Mouse (Mus musculus) heart, embryonic 11.5 days (tissue): ENCODE data around the gene Rab7b. TPM values are rescaled to one million over a fixed set of nuclear protein-coding genes. Genes with fewer than 3 reads are reported as not detected.

Experiments
- ATAC-seq: fragments of 200-750 bp; cut with Nextera tagmentation; replicated peaks from 2 replicates; pipeline ENCODE4 v1.8.0; 2017; ENCODE audit warnings: moderate library complexity; ENCODE audit not compliant: insufficient number of reproducible peaks, low FRiP score, low TSS enrichment
- H3K27ac ChIP-seq: fragments of 300-500 bp; sonication (generic); 2 replicates; pipeline ENCODE4 v1.5.1; 2014; ENCODE audit warnings: mild to moderate bottlenecking, low read depth, low read length
- H3K27me3 ChIP-seq: fragments of 300-500 bp; sonication (generic); 2 replicates; pipeline ENCODE4 v1.6.1; 2014; ENCODE audit warnings: mild to moderate bottlenecking, low read length, mixed read lengths; ENCODE audit not compliant: control insufficient read depth, insufficient read depth
- H3K36me3 ChIP-seq: fragments of 300-500 bp; sonication (generic); 2 replicates; pipeline ENCODE4 v1.6.1; 2014; ENCODE audit warnings: mild to moderate bottlenecking, low read length, moderate library complexity, mixed read lengths; ENCODE audit not compliant: control insufficient read depth, insufficient read depth
- H3K4me1 ChIP-seq: fragments of 300-500 bp; sonication (generic); 2 replicates; pipeline ENCODE4 v1.6.1; 2014; ENCODE audit warnings: low read length; ENCODE audit not compliant: control insufficient read depth, insufficient read depth
- H3K4me2 ChIP-seq: fragments of 300-500 bp; sonication (generic); 2 replicates; pipeline ENCODE4 v1.6.1; 2014; ENCODE audit warnings: mild to moderate bottlenecking, moderate library complexity
- H3K4me3 ChIP-seq: fragments of 300-500 bp; sonication (generic); 2 replicates; pipeline ENCODE4 v1.5.1; 2014; ENCODE audit warnings: low read depth, low read length
- H3K9ac ChIP-seq: fragments of 300-500 bp; sonication (generic); 2 replicates; pipeline ENCODE4 v1.6.1; 2014; ENCODE audit warnings: mild to moderate bottlenecking, low read depth, low read length, moderate library complexity
- H3K9me3 ChIP-seq: fragments of 300-500 bp; sonication (generic); replicated peaks from 2 replicates; pipeline ENCODE4 v1.6.1; 2016; ENCODE audit warnings: low read length; ENCODE audit not compliant: control insufficient read depth
- WGBS: fragments of 180-500 bp; shearing (Covaris S2); extraction: QIAGEN DNeasy Blood & Tissue Kit; methylation state at CpG from one replicate; pipeline ENCODE4 v1.1.7; 2014; ENCODE audit not compliant: insufficient replicate concordance; 5-methylcytosine and 5-hydroxymethylcytosine counted together
- polyA plus RNA-seq: library from polyadenylated mRNA; unstranded; fragments of >200 nt; fragmentation: Nextera tagmentation; extraction: Ambion mirVana; gene quantifications from 2 replicates; pipeline ENCODE4 v1.2.1, GENCODE M21; 2014

Rab7b gene
- polyA plus RNA-seq, 1 experiment from 2014 or later = 1.4 TPM

GRCm38 (mm10) chr1:131734657-131735273 is 46.3 kb downstream of the Rab7b start:
- no peak for ATAC-seq
- 80% methylated on average over 6 of the region's 6 CpGs for WGBS
- no peak overlapping the region for H3K4me2 ChIP-seq

DNA sequence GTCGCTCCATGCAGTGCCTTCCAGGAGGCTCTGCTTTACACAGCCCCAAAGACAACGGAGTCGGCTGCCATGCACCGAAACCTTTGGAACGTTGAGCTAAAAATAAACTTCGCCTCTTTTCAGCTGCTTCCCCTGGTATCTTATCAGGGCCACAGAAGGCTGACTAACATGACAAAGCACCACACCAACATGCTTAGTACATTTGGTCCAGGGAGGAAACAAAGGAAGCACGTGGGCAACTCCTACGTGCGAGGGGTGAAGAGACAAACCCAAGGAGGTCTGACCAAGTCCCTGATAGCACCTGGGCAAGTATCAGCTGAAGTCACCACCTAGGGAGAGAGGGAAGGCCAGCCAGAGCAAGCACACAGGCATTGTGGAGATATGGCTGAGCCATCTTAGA is 48.0 kb downstream of the Rab7b start:
- no peak for ATAC-seq
- Histone ChIP-seq H3K4me3 (no peak overlapping the region), H3K9ac (0 out of 2 replicates have a peak overlapping the region, but pooled peaks have one; percentile 22), H3K36me3 (no peaks in the 10 kb centered on the region), H3K4me2 (peak overlapping the region; percentile 27), H3K27ac (peak overlapping the region; percentile 35; the same call in 1 of the 2 replicates), H3K27me3 (no peaks in the 10 kb centered on the region), H3K9me3 (no peaks in the 10 kb centered on the region), H3K4me1 (peaks cover 17% of the 10 kb centered on the region)
- 32% methylated on average over 9 of the region's 9 CpGs for WGBS

More at GRCm38 (mm10) chr1:131734657-131735273, 46.3 kb downstream of the Rab7b start:
- Histone ChIP-seq H3K27ac (no peak overlapping the region), H3K4me1 (peaks cover 17% of the 10 kb centered on the region), H3K9me3 (no peaks in the 10 kb centered on the region), H3K4me3 (no peak overlapping the region), H3K36me3 (no peaks in the 10 kb centered on the region), H3K9ac (no peak overlapping the region), H3K27me3 (no peaks in the 10 kb centered on the region)

- WGBS = 75% methylated on average over 5 of the region's 5 CpGs
- no peak for ATAC-seq
Measured at GRCm38 (mm10) chr1:131737269-131737668, 48.8 kb downstream of the Rab7b start.

GRCm38 (mm10) chr1:131738760-131739159 is 50.3 kb downstream of the Rab7b start:
- Histone ChIP-seq H3K27me3 (no peaks in the 10 kb centered on the region), H3K27ac (no peak overlapping the region), H3K9me3 (no peaks in the 10 kb centered on the region), H3K36me3 (no peaks in the 10 kb centered on the region), H3K9ac (no peak overlapping the region), H3K4me2 (no peak overlapping the region), H3K4me3 (no peak overlapping the region), H3K4me1 (peaks cover 10% of the 10 kb centered on the region)
- 57% methylated on average over 1 of the region's 1 CpGs for WGBS
- ATAC-seq = no peak

More at GRCm38 (mm10) chr1:131737269-131737668, 48.8 kb downstream of the Rab7b start:
- Histone ChIP-seq H3K27me3 (no peaks in the 10 kb centered on the region), H3K9me3 (no peaks in the 10 kb centered on the region), H3K9ac (no peak overlapping the region), H3K4me2 (no peak overlapping the region), H3K27ac (no peak overlapping the region), H3K4me3 (no peak overlapping the region), H3K4me1 (peaks cover 15% of the 10 kb centered on the region), H3K36me3 (no peaks in the 10 kb centered on the region)

DNA sequence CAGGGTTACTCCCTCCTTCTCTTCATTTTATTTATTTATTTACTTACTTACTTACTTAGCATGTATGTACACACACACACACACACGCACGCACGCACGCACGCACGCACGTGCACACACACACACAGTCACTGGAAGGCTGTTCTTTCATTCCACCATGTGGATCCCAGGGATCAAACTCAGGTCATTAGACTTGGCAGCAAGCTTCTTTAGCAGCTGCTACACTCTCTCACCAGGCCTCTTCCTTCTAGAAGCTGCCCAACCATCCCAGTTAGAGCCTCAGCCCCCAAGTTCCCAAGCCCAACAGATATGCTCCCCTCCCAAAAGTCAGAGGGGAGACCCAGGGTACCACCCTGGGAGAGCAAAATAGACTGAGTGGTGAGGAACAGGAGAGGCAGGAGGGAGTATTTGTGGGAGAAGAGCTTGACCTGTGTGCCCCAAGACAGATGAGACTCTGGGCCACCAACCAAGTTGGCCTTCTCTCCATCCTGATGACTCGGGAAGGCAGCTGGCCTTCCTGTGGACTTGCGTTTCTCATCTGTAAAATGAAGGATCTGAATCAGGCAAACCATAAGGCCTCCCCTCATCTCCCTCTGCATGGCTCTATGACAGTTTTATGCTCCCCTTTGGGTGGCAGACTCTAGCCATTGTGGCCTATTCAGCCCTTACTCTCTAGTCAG is 51.1 kb downstream of the Rab7b start:
- no peak overlapping the region for H3K4me3 ChIP-seq
- no peaks in the 10 kb centered on the region for H3K27me3 ChIP-seq
- WGBS = 91% methylated on average over 9 of the region's 9 CpGs
- H3K9ac ChIP-seq = no peak overlapping the region
- H3K36me3 ChIP-seq = no peaks in the 10 kb centered on the region
- no peaks in the 10 kb centered on the region for H3K9me3 ChIP-seq
- peaks cover 9% of the 10 kb centered on the region for H3K4me1 ChIP-seq
- ATAC-seq = no peak
- H3K4me2 ChIP-seq = no peak overlapping the region
- no peak overlapping the region for H3K27ac ChIP-seq

GRCm38 (mm10) chr1:131743868-131744464 is 55.5 kb downstream of the Rab7b start, which contains the start of gene Slc26a9:
Gene Slc26a9, plus strand, starts transcription at chr1:131744022.
- no peak within 1 kb of the TSS for H3K9ac ChIP-seq
- WGBS = 54% methylated on average over 10 of the region's 10 CpGs
- H3K4me3 ChIP-seq = no peak within 1 kb of the TSS
- no peak for ATAC-seq
- no peak within 1 kb of the TSS for H3K27ac ChIP-seq
- H3K27me3 ChIP-seq = peaks cover 2% of the 10 kb centered on the region; the same call in 1 of the 2 replicates
- no peaks in the 10 kb centered on the region for H3K36me3 ChIP-seq
- peaks cover 3% of the 10 kb centered on the region; the same call in 1 of the 2 replicates for H3K4me1 ChIP-seq
- H3K9me3 ChIP-seq = no peaks in the 10 kb centered on the region
- H3K4me2 ChIP-seq = no peak within 1 kb of the TSS

- Histone ChIP-seq H3K4me3 (no peak overlapping the region), H3K9me3 (no peaks in the 10 kb centered on the region), H3K9ac (no peak overlapping the region), H3K4me2 (no peak overlapping the region), H3K27me3 (peaks cover 2% of the 10 kb centered on the region; the same call in 1 of the 2 replicates), H3K4me1 (peaks cover 3% of the 10 kb centered on the region; the same call in 1 of the 2 replicates), H3K36me3 (no peaks in the 10 kb centered on the region), H3K27ac (no peak overlapping the region)
- WGBS = 51% methylated on average over 5 of the region's 5 CpGs
- no peak for ATAC-seq
Measured at GRCm38 (mm10) chr1:131745391-131745790, 56.9 kb downstream of the Rab7b start.

GRCm38 (mm10) chr1:131747761-131748160 is 59.3 kb downstream of the Rab7b start:
- no peak overlapping the region for H3K4me2 ChIP-seq
- 41% methylated on average over 2 of the region's 2 CpGs for WGBS
- peaks cover 6% of the 10 kb centered on the region; the same call in 1 of the 2 replicates for H3K27me3 ChIP-seq
- no peaks in the 10 kb centered on the region for H3K9me3 ChIP-seq
- H3K36me3 ChIP-seq = no peaks in the 10 kb centered on the region
- H3K27ac ChIP-seq = no peak overlapping the region
- H3K4me3 ChIP-seq = no peak overlapping the region
- H3K4me1 ChIP-seq = peaks cover 3% of the 10 kb centered on the region; the same call in 1 of the 2 replicates
- no peak for ATAC-seq
- H3K9ac ChIP-seq = no peak overlapping the region
